Mouse (Mus musculus): ENCODE results near the gene Slc52a3.

- TF ChIP-seq POLR2AphosphoS5 (IDR thresholded peaks at IDR 0.05; ENCODE audit: insufficient replicate concordance, low read depth, low read length), result no peak
- no peak for TF ChIP-seq CTCF (IDR thresholded peaks at IDR 0.05; ENCODE audit: low read depth, low read length)
- TF ChIP-seq TAL1 (conservative IDR thresholded peaks at IDR 0.05; ENCODE audit: low read depth, low read length), result no peak
Observed at GRCm38 (mm10) chr2:151991446-151991845, 4.9 kb upstream of the Slc52a3 start.

All from G1E (cell line).